Mouse (Mus musculus) C2C12 (cell line): ENCODE data around the gene Fhl5. TPM values are rescaled to one million over a fixed set of nuclear protein-coding genes. Genes with fewer than 3 reads are reported as not detected.

Experiments used
- H3K27me3 ChIP-seq: one replicate; pipeline ENCODE4 v1.6.1; 2011; ENCODE audit not compliant: control insufficient read depth, insufficient read depth, insufficient read length
- H3K36me3 ChIP-seq: one replicate; pipeline ENCODE4 v1.6.1; 2011; ENCODE audit not compliant: control insufficient read depth, insufficient read depth
- H3K4me3 ChIP-seq: one replicate; pipeline ENCODE4 v1.5.1; 2011; ENCODE audit warnings: mild to moderate bottlenecking, control low read depth; ENCODE audit not compliant: poor library complexity, insufficient read depth, severe bottlenecking
- H3K79me2 ChIP-seq: one replicate; pipeline ENCODE4 v1.6.1; 2011; ENCODE audit not compliant: control insufficient read depth, insufficient read depth
- H3K79me3 ChIP-seq: one replicate; pipeline ENCODE4 v1.6.1; 2011; ENCODE audit warnings: low read depth, control low read depth
- H3ac ChIP-seq: one replicate; pipeline ENCODE3; 2011; ENCODE audit warnings: low read depth; ENCODE audit not compliant: control insufficient read depth, insufficient read length
- CEBPB ChIP-seq: IDR thresholded peaks from one replicate; pipeline ENCODE4 v1.6.1; 2011; ENCODE audit warnings: low read depth, mild to moderate bottlenecking, control low read depth, moderate library complexity
- CTCF ChIP-seq: IDR thresholded peaks from one replicate; pipeline ENCODE4 v1.5.1; 2011; ENCODE audit not compliant: control insufficient read depth, insufficient read depth, insufficient read length
- FOSL1 ChIP-seq: IDR thresholded peaks from one replicate; pipeline ENCODE4 v1.8.0; 2011; ENCODE audit warnings: mild to moderate bottlenecking, low read length; ENCODE audit not compliant: poor library complexity, insufficient read depth, severe bottlenecking
- MAX ChIP-seq: IDR thresholded peaks from one replicate; pipeline ENCODE4 v1.6.1; 2011; ENCODE audit warnings: mild to moderate bottlenecking, control low read depth
- MYOD1 ChIP-seq: IDR thresholded peaks from one replicate; pipeline ENCODE4 v1.6.1; 2011; ENCODE audit warnings: low read depth; ENCODE audit not compliant: control insufficient read depth, insufficient read length
- MYOG ChIP-seq: IDR thresholded peaks from one replicate; pipeline ENCODE4 v1.6.1; 2011; ENCODE audit not compliant: control insufficient read depth, insufficient read length; ENCODE audit errors: extremely low read depth
- USF1 ChIP-seq: IDR thresholded peaks from one replicate; pipeline ENCODE4 v1.6.1; 2011; ENCODE audit warnings: low read depth, mild to moderate bottlenecking, control low read depth, moderate library complexity
- polyA plus RNA-seq: library from polyadenylated mRNA; unstranded; fragments of >200 nt; fragmentation: generic; extraction: Trizol; gene quantifications from one replicate; pipeline ENCODE4 v1.2.1, GENCODE M21; 2012; ENCODE audit warnings: missing spikeins

Gene Fhl5
- polyA plus RNA-seq, 1 experiment = not detected

DNA sequence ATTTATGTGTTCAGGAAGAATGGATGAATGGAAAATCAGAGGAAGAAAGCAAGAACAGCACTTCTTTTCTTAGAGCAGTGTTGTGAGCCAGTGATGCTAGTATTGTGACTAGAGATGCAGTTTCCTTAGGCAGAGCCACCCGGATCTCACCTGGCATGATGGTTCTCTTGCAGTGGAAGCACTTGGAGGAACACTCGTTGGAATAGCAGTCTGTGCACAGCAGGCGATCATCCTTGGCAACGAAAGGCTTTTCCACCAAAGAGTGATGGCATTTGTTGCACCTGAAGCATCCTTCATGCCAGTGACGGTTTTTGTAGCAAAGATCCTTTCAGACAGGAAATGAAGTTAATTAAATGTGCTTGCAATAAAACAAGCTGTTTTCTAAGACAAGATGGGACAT is 29.2 kb downstream of the Fhl5 start:
- H3K36me3 ChIP-seq = no peaks in the 10 kb centered on the region
- no peaks in the 10 kb centered on the region for H3K27me3 ChIP-seq
- no peak overlapping the region for H3K4me3 ChIP-seq
- H3K79me3 ChIP-seq = no peaks in the 10 kb centered on the region
- no peaks in the 10 kb centered on the region for H3K79me2 ChIP-seq
- H3ac ChIP-seq = no peak overlapping the region
- TF ChIP-seq CTCF = no peak
- TF ChIP-seq USF1 = no peak

DNA sequence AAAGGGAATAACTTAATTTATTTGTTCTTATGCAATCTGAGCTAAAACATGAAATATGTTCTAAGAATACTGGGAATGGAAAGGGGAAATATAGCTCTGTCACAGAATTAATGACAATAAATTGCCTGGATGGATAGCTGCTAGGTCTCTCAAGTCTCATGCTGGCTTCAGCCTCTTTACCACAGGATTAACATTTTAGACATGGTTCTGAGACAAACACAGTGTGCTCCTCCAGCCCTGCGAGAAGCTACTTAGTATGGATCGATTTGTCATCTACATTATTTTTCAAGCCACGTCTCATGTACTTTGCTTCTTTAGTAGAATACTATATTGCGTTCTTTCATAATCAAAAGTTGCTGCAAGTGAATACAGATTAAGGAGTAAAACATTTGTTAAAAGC is 36.5 kb downstream of the Fhl5 start:
- H3K4me3 ChIP-seq = no peak overlapping the region
- H3K36me3 ChIP-seq = no peaks in the 10 kb centered on the region
- no peaks in the 10 kb centered on the region for H3K79me3 ChIP-seq
- TF ChIP-seq MYOD1 (no peak), FOSL1 (no peak), MYOG (no peak), MAX (no peak), USF1 (no peak), CTCF (no peak)
- no peaks in the 10 kb centered on the region for H3K79me2 ChIP-seq
- H3K27me3 ChIP-seq = no peaks in the 10 kb centered on the region
- no peak overlapping the region for H3ac ChIP-seq

DNA sequence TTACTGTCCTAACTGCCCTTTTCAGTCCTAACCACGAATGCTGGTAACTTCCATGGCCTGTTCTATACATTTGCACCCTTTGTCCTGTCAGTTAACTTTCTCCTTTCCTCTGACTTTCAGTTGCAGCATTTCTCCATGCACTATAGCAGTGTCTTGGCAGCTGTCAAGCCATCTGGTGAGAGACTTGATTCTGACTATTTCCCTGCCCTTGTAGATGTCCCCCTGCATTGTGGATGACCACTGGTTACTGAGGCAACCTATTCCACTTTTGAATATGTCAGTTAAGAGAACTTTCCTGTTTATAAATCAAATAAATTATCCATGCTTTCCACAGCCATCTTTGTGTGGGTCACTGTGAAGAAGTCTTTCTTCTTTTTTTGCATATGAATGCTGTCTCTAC is 45.4 kb downstream of the Fhl5 start:
- Histone ChIP-seq H3K4me3 (no peak overlapping the region), H3K27me3 (no peaks in the 10 kb centered on the region), H3ac (no peak overlapping the region), H3K36me3 (no peaks in the 10 kb centered on the region), H3K79me2 (no peaks in the 10 kb centered on the region), H3K79me3 (no peaks in the 10 kb centered on the region)
- TF ChIP-seq CEBPB (no peak), USF1 (no peak), MYOD1 (no peak), CTCF (no peak), FOSL1 (no peak), MYOG (no peak), MAX (no peak)

DNA sequence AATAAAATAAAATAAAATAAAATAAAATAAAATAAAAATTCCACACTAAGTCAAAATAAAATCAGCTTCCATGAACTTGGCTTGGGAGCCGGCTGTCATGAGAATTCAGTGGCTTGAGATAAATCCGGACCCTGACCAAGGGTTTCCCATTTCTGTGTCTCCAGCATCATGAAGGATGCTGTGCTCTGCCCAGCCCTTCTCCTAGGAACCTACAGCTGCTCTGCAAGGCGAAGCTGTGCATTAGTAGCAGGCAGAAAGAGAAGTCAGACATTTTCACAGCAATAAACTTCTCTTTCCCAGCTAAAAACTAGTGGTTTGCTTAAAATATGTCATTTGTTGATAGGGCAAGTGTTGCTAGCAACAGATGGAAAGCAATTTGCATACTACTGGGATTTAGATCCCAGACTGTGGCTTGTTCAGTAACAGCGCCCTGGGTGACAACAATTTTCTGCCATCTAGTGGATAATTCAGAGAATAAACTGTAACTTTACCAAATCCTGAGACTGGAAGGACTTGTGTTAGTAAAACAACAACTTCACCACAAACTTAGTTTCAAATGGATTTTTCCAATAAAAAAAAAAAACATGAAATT is 63.0 kb downstream of the Fhl5 start:
- Histone ChIP-seq H3K79me2 (no peaks in the 10 kb centered on the region), H3K27me3 (no peaks in the 10 kb centered on the region), H3K4me3 (no peak overlapping the region), H3K36me3 (no peaks in the 10 kb centered on the region), H3ac (no peak overlapping the region), H3K79me3 (no peaks in the 10 kb centered on the region)
- no peak for TF ChIP-seq MAX
- TF ChIP-seq CTCF = no peak
- no peak for TF ChIP-seq CEBPB
- TF ChIP-seq MYOD1 = no peak
- no peak for TF ChIP-seq USF1
- no peak for TF ChIP-seq MYOG
- TF ChIP-seq FOSL1 = no peak

Other genes starting within 250 kb of the Fhl5 start
- 7.0 TPM for gene Ufl1, start 38.9 kb upstream of the Fhl5 start, polyA plus RNA-seq